Mouse (Mus musculus) neural tube, embryonic 14.5 days (tissue): ENCODE measurements around the gene Shisa5. TPM values are rescaled to one million over a fixed set of nuclear protein-coding genes. Genes with fewer than 3 reads are reported as not detected.

ENCODE experiments used
- ATAC-seq: fragments of 200-750 bp; cut with Nextera tagmentation; 2 replicates; pipeline ENCODE4 v1.8.0; 2017; ENCODE audit warnings: low read depth, mild to moderate bottlenecking, moderate TSS enrichment, moderate library complexity
- H3K27ac ChIP-seq: fragments of 300-500 bp; sonication (generic); 2 replicates; pipeline ENCODE4 v1.5.1; 2014; ENCODE audit warnings: low read depth, mild to moderate bottlenecking, control low read depth, low read length, moderate library complexity, mixed read lengths
- H3K27me3 ChIP-seq: fragments of 300-500 bp; sonication (generic); 2 replicates; pipeline ENCODE4 v1.6.1; 2014; ENCODE audit warnings: low read length; ENCODE audit not compliant: control insufficient read depth, insufficient read depth
- H3K36me3 ChIP-seq: fragments of 300-500 bp; sonication (generic); 2 replicates; pipeline ENCODE4 v1.6.1; 2014; ENCODE audit warnings: low read length, mixed read lengths; ENCODE audit not compliant: control insufficient read depth, insufficient read depth
- H3K4me1 ChIP-seq: fragments of 300-500 bp; sonication (generic); 2 replicates; pipeline ENCODE4 v1.6.1; 2014; ENCODE audit warnings: low read length; ENCODE audit not compliant: control insufficient read depth, insufficient read depth
- H3K4me2 ChIP-seq: fragments of 300-500 bp; sonication (generic); 2 replicates; pipeline ENCODE4 v1.6.1; 2014; ENCODE audit warnings: mild to moderate bottlenecking, low read depth, low read length, control low read depth
- H3K4me3 ChIP-seq: fragments of 300-500 bp; sonication (generic); 2 replicates; pipeline ENCODE4 v1.5.1; 2014; ENCODE audit warnings: low read depth, low read length, control low read depth, mixed read lengths
- H3K9ac ChIP-seq: fragments of 300-500 bp; sonication (generic); replicated peaks from 2 replicates; pipeline ENCODE4 v1.6.1; 2014; ENCODE audit warnings: low read depth, mild to moderate bottlenecking, control low read depth, low read length, mixed read lengths
- H3K9me3 ChIP-seq: fragments of 300-500 bp; sonication (generic); 2 replicates; pipeline ENCODE4 v1.6.1; 2016; ENCODE audit warnings: low read length; ENCODE audit not compliant: control insufficient read depth
- WGBS: fragments of 180-500 bp; shearing (Covaris S2); extraction: QIAGEN DNeasy Blood & Tissue Kit; methylation state at CpG from one replicate; pipeline ENCODE4 v1.1.7; 2014; 5-methylcytosine and 5-hydroxymethylcytosine counted together
- polyA plus RNA-seq: library from polyadenylated mRNA; unstranded; fragments of >200 nt; fragmentation: Nextera tagmentation; extraction: Ambion mirVana; gene quantifications from 2 replicates; pipeline ENCODE4 v1.2.1, GENCODE M21; 2014

Shisa5 gene
- polyA plus RNA-seq, 1 experiment from 2014 or later = 55.4 TPM

DNA sequence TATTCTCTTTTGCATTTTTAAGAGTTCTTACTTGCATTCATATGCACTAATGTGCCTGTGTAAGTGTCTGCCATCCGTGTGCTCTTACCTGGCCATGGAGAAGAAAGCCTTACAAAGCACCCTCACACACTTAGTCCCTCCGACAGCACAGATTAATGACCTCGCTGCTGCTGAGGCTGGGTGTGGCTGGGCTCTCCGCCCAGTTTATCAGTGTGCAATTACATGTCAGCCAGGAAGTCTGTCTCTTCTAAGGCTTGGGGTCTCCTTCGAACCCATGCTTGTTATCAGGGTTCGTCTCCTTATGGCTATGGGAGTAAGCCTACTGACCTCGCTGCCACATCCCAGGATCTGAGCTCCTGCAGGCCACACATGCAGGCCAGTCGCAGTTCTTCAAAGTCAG, 23.0 kb upstream of the Shisa5 start:
- H3K9ac ChIP-seq = no peak overlapping the region
- H3K4me3 ChIP-seq = no peak overlapping the region
- no peaks in the 10 kb centered on the region for H3K9me3 ChIP-seq
- ATAC-seq = no peak
- peaks cover 6% of the 10 kb centered on the region; the same call in 1 of the 2 replicates for H3K36me3 ChIP-seq
- 72% methylated on average over 8 of the region's 8 CpGs for WGBS
- no peak overlapping the region for H3K27ac ChIP-seq
- no peaks in the 10 kb centered on the region for H3K27me3 ChIP-seq
- no peaks in the 10 kb centered on the region for H3K4me1 ChIP-seq
- H3K4me2 ChIP-seq = no peak overlapping the region

DNA sequence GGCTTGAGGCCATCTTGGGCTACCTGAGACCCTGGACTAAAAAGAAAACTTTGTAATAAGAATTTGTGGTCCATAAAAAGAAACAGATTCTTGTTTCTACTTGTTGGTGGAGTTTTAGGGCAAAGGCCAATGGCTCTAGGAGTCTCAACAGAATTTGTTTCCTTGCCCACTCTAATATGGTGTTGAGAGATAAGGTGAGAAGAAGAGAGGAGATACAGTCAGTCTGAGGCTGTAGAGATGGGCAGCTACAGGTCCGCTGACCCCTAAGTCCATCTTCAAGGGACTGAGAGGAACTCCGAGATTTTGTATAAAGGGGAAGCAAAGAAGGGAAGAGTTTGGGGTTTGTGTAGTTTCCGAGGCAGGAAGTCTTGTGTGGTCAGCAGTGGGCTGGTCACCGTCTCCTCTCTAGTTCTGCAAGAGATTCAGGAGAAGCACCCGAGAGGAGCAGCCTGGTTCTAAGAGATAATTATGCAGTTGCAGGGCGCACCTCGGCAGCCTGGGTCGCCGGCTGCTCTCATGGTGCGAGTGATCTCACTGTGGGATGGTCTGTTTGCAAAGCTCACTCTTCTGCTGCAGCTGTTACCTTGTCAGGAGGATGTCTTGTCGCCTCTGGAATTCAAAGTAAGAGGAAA, 21.3 kb upstream of the Shisa5 start:
- Histone ChIP-seq H3K9me3 (no peaks in the 10 kb centered on the region), H3K4me3 (no peak overlapping the region), H3K27me3 (no peaks in the 10 kb centered on the region), H3K36me3 (no peaks in the 10 kb centered on the region), H3K4me1 (no peaks in the 10 kb centered on the region), H3K27ac (no peak overlapping the region), H3K9ac (no peak overlapping the region), H3K4me2 (no peak overlapping the region)
- no peak for ATAC-seq
- WGBS = 76% methylated on average over 11 of the region's 11 CpGs

DNA sequence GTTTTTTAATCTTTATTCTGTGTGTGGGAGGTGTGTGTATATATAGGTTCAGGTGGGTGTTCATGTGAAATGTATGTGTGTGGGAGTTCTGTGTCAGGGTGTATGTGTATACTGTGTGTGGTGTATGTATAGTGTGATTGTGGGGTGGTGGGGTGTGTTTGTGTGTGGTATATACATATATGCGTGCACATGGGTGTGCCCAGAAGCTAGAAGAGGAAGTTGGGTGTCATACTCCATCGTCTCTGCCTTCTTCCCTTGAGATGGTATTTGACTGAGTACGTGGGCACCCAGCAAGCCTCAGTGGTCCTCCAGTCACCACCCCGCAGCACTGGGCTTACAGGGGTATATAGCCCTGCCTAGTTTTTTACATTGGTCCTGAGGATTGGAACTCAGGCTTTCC, 16.9 kb upstream of the Shisa5 start:
- H3K4me3 ChIP-seq = no peak overlapping the region
- H3K4me1 ChIP-seq = no peaks in the 10 kb centered on the region
- WGBS = 92% methylated on average over 4 of the region's 4 CpGs
- no peaks in the 10 kb centered on the region for H3K9me3 ChIP-seq
- ATAC-seq = no peak
- no peak overlapping the region for H3K4me2 ChIP-seq
- no peaks in the 10 kb centered on the region for H3K27me3 ChIP-seq
- 0 out of 2 replicates have a peak, but pooled peaks cover 2% of the 10 kb centered on the region for H3K36me3 ChIP-seq
- H3K27ac ChIP-seq = no peak overlapping the region
- H3K9ac ChIP-seq = no peak overlapping the region

DNA sequence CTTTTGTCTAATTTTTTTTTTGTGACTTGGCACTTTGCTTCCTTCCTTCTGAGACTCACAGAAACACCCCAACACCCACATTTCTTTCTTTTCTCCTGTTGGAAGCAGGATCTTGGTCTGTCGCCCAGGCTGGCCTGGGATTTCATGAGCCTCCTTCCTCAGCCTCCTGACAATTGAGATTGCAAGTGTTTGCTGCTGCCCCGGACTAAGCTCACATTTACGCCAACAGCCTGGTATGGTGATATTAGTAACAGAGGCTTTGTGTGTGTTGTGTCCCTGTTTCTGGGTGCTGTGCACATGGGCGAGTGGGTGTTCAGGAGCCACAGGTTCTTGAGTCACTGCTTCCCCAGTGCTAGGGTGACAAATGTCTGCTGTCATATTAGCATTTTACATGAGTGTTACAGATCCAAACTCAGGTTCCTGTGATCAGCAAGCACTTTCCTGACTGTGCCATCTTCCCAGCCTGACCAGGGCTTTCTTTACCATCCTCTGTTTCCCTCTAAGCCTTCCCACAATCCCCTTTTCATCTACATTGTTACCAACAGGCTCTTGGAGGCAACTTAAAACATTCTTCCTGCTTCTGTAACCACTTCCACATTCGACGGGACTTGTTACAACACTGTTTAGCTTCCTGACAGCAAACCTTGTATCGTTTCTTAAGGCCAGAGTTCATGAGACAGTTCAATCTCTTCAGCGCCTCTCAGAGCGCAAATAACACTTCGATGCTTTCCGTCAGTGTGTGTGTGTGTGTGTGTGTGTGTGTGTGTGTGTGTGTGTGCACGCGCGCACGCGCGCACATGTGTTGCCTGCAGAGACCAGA, 15.3 kb upstream of the Shisa5 start:
- H3K4me3 ChIP-seq = no peak overlapping the region
- H3K9ac ChIP-seq = no peak overlapping the region
- no peaks in the 10 kb centered on the region for H3K27me3 ChIP-seq
- 92% methylated on average over 17 of the region's 17 CpGs for WGBS
- no peak for ATAC-seq
- H3K4me2 ChIP-seq = no peak overlapping the region
- H3K4me1 ChIP-seq = no peaks in the 10 kb centered on the region
- H3K9me3 ChIP-seq = no peaks in the 10 kb centered on the region
- no peak overlapping the region for H3K27ac ChIP-seq
- H3K36me3 ChIP-seq = 0 out of 2 replicates have a peak, but pooled peaks cover 2% of the 10 kb centered on the region

DNA sequence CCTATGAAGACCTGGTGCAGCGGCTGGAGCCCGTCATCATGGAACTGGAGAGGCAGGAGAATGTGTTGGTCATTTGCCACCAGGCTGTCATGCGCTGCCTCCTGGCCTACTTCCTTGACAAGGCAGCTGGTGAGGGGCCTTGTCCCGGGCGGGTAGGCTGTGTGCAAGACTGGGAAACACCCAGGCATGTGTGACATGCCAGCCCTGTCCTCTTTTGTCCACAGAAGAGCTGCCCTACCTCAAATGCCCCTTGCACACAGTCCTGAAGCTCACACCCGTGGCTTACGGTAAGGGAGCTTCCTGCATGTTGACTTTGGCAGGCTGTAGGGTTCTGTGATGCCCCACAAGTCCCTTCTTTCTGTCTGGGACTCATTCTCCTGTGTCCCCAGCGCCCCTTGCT, 10.8 kb upstream of the Shisa5 start:
- H3K36me3 ChIP-seq = peaks cover 5% of the 10 kb centered on the region; the same call in 1 of the 2 replicates
- 83% methylated on average over 8 of the region's 8 CpGs for WGBS
- no peak for ATAC-seq

DNA sequence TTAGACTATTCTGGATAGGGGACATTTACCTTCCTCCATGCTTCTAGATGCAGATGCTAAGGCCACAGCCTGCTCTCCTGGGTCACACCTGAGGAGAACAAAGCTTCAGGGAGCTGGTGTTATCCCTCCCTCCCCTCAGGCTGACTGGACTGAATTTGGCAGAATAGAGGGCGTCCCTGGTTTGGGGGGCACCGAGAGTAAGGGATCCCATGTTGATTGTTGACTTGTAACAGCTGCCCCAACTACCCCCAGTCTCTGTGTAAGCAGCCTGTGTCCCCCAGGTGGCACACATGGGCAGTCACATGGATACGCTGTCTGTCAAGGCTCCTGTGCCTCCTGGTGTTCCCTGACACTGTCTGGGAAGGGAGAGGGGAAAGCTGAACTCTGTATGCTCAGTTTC, 9.9 kb upstream of the Shisa5 start:
- Histone ChIP-seq H3K9ac (no peak overlapping the region), H3K4me1 (no peaks in the 10 kb centered on the region), H3K4me2 (no peak overlapping the region), H3K36me3 (peaks cover 4% of the 10 kb centered on the region; the same call in 1 of the 2 replicates), H3K27ac (no peak overlapping the region), H3K27me3 (no peaks in the 10 kb centered on the region), H3K4me3 (no peak overlapping the region), H3K9me3 (no peaks in the 10 kb centered on the region)
- WGBS = 80% methylated on average over 3 of the region's 3 CpGs
- no peak for ATAC-seq

More for the DNA sequence above, 10.8 kb upstream of the Shisa5 start:
- Histone ChIP-seq H3K27me3 (no peaks in the 10 kb centered on the region), H3K4me3 (no peak overlapping the region), H3K4me2 (no peak overlapping the region), H3K9ac (no peak overlapping the region), H3K9me3 (no peaks in the 10 kb centered on the region), H3K4me1 (no peaks in the 10 kb centered on the region), H3K27ac (no peak overlapping the region)

DNA sequence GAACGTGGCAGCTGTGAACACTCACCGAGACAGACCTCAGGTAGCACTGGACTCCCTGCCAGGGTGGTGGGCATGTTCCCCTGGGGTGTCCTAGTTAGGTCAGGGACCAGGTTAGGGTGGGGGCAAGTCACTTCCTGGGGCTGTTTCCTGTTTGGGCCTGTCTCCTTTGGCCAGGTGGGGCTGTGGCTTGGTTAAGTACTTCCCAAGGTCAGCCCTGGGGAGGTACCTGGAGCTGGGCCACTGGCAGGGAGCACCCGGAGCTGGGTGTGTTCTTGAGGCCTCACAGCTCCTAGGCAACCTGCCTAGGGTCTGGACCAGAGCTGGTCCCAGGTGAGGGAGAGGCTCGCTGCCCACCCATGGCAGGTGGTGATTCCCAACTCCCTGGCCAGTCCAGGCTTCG, 9.4 kb upstream of the Shisa5 start:
- no peaks in the 10 kb centered on the region for H3K27me3 ChIP-seq
- WGBS = 80% methylated on average over 5 of the region's 5 CpGs
- no peaks in the 10 kb centered on the region for H3K9me3 ChIP-seq
- no peak overlapping the region for H3K4me3 ChIP-seq
- no peak overlapping the region for H3K9ac ChIP-seq
- ATAC-seq = no peak
- no peak overlapping the region for H3K4me2 ChIP-seq
- no peak overlapping the region for H3K27ac ChIP-seq
- peaks cover 3% of the 10 kb centered on the region; the same call in 1 of the 2 replicates for H3K36me3 ChIP-seq
- H3K4me1 ChIP-seq = no peaks in the 10 kb centered on the region

DNA sequence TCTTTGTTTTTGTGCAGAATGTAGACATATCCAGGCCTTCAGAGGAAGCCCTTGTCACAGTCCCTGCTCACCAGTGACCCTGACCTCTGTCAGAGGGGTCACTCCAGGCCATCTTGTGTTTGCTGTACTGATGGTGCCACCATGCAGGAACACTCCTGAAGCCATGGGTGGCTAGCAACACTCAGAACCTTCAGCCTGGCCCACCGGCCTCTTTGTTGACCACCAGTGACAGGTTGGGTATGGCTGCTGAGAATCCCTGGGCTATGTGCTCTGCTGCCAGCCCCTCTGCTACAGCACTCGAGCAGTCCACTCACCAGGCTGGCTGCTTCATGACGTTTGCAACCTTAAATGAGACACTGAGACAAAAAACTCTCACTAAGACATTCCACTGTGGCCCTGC, 8.1 kb upstream of the Shisa5 start:
- Histone ChIP-seq H3K36me3 (peaks cover 3% of the 10 kb centered on the region; the same call in 1 of the 2 replicates), H3K27me3 (no peaks in the 10 kb centered on the region), H3K27ac (no peak overlapping the region), H3K4me3 (no peak overlapping the region), H3K9ac (no peak overlapping the region), H3K9me3 (no peaks in the 10 kb centered on the region), H3K4me1 (no peaks in the 10 kb centered on the region), H3K4me2 (no peak overlapping the region)
- WGBS = 80% methylated on average over 3 of the region's 3 CpGs
- no peak for ATAC-seq

DNA sequence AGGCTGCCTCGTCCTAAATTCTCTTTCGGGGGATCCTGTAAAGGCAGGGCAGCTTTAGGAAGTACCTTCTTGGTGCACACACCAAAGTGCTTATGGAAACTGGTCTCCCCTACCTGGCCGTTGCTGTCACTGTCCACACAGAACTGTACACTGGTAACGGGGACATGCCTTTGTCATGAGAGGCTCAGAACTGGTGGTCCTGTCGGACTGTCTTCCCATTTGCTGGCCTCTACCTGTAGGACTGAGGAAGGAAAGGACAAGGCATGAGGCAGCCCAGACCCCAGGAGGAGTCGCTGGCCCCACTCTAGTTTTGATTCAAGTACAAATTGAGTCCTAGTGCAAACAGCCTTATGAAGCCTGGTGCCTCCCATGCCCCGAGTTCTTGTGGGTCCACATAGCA, 7.4 kb upstream of the Shisa5 start:
- H3K9ac ChIP-seq = no peak overlapping the region
- no peak overlapping the region for H3K27ac ChIP-seq
- 92% methylated on average over 7 of the region's 7 CpGs for WGBS
- H3K36me3 ChIP-seq = peaks cover 3% of the 10 kb centered on the region; the same call in 1 of the 2 replicates
- H3K4me1 ChIP-seq = no peaks in the 10 kb centered on the region
- H3K9me3 ChIP-seq = no peaks in the 10 kb centered on the region
- no peaks in the 10 kb centered on the region for H3K27me3 ChIP-seq
- no peak overlapping the region for H3K4me2 ChIP-seq
- no peak for ATAC-seq
- no peak overlapping the region for H3K4me3 ChIP-seq
